Mouse (Mus musculus): ENCODE measurements around the gene Nop2.

Gene Nop2

GRCm38 (mm10) chr6:125131302-125132156, at the start of gene Nop2:
Nop2 (plus strand) TSS chr6:125131909.
- peak; percentile 81 for DNase-seq (ENCODE audit: extremely low spot score, low read depth, low spot score)

GRCm38 (mm10) chr6:125082801-125083386, 48.8 kb upstream of the Nop2 start:
- no peak for DNase-seq (ENCODE audit: extremely low spot score, low read depth, low spot score)

GRCm38 (mm10) chr6:125084424-125084823, 47.3 kb upstream of the Nop2 start:
- DNase-seq (ENCODE audit: extremely low spot score, low read depth, low spot score) = no peak

- no peak for DNase-seq (ENCODE audit: extremely low spot score, low read depth, low spot score)
These were observed 43.8 kb upstream of the Nop2 start for GRCm38 (mm10) chr6:125087937-125088336.

GRCm38 (mm10) chr6:125088561-125089321, 43.0 kb upstream of the Nop2 start:
- no peak for DNase-seq (ENCODE audit: extremely low spot score, low read depth, low spot score)

GRCm38 (mm10) chr6:125089521-125090321, 42.0 kb upstream of the Nop2 start:
- no peak for DNase-seq (ENCODE audit: extremely low spot score, low read depth, low spot score)

- DNase-seq (ENCODE audit: extremely low spot score, low read depth, low spot score) = no peak
These were observed 41.2 kb upstream of the Nop2 start for GRCm38 (mm10) chr6:125090341-125091085.

- no peak for DNase-seq (ENCODE audit: extremely low spot score, low read depth, low spot score)
These were observed 39.3 kb upstream of the Nop2 start for GRCm38 (mm10) chr6:125092372-125092771.

GRCm38 (mm10) chr6:125094843-125095242, 36.9 kb upstream of the Nop2 start:
- DNase-seq (ENCODE audit: extremely low spot score, low read depth, low spot score) = no peak

GRCm38 (mm10) chr6:125095391-125096278, 36.1 kb upstream of the Nop2 start, which contains the start of gene Chd4:
Chd4 (plus strand) TSS chr6:125095981.
- DNase-seq (ENCODE audit: extremely low spot score, low read depth, low spot score) = no peak

GRCm38 (mm10) chr6:125096279-125096596, 35.5 kb upstream of the Nop2 start:
- no peak for DNase-seq (ENCODE audit: extremely low spot score, low read depth, low spot score)

GRCm38 (mm10) chr6:125096597-125097345, 34.9 kb upstream of the Nop2 start:
- DNase-seq (ENCODE audit: extremely low spot score, low read depth, low spot score) = no peak

GRCm38 (mm10) chr6:125097346-125097689, 34.4 kb upstream of the Nop2 start:
- DNase-seq (ENCODE audit: extremely low spot score, low read depth, low spot score) = no peak

GRCm38 (mm10) chr6:125097951-125098350, 33.8 kb upstream of the Nop2 start:
- no peak for DNase-seq (ENCODE audit: extremely low spot score, low read depth, low spot score)

GRCm38 (mm10) chr6:125098513-125098912, 33.2 kb upstream of the Nop2 start:
- DNase-seq (ENCODE audit: extremely low spot score, low read depth, low spot score) = no peak

- DNase-seq (ENCODE audit: extremely low spot score, low read depth, low spot score) = no peak
These were observed 32.2 kb upstream of the Nop2 start for GRCm38 (mm10) chr6:125099421-125099971.

- DNase-seq (ENCODE audit: extremely low spot score, low read depth, low spot score) = no peak
These were observed 30.3 kb upstream of the Nop2 start for GRCm38 (mm10) chr6:125101444-125101843.

- no peak for DNase-seq (ENCODE audit: extremely low spot score, low read depth, low spot score)
These were observed 27.5 kb upstream of the Nop2 start for GRCm38 (mm10) chr6:125104223-125104622.

Data from hindlimb bud, embryonic 11.5 days (tissue).